Mouse (Mus musculus): ENCODE measurements around the gene Rybp.

Gene Rybp

GRCm38 (mm10) chr6:100287334-100288015, at the start of gene Rybp:
Gene Rybp (minus strand): TSS chr6:100287485.
- peak; percentile 96 for DNase-seq

- peak; percentile 18 for DNase-seq
Measured at GRCm38 (mm10) chr6:100336591-100337148, 49.4 kb upstream of the Rybp start.

- DNase-seq = peak; percentile 60
Measured at GRCm38 (mm10) chr6:100335506-100336144, 48.3 kb upstream of the Rybp start.

- no peak for DNase-seq
Measured at GRCm38 (mm10) chr6:100333745-100334144, 46.5 kb upstream of the Rybp start.

- no peak for DNase-seq
Measured at GRCm38 (mm10) chr6:100332479-100332878, 45.2 kb upstream of the Rybp start.

- DNase-seq = no peak
Measured at GRCm38 (mm10) chr6:100331582-100331981, 44.3 kb upstream of the Rybp start.

- DNase-seq = no peak
Measured at GRCm38 (mm10) chr6:100331055-100331454, 43.8 kb upstream of the Rybp start.

- no peak for DNase-seq
Measured at GRCm38 (mm10) chr6:100329542-100329941, 42.3 kb upstream of the Rybp start.

GRCm38 (mm10) chr6:100327050-100327449, 39.8 kb upstream of the Rybp start:
- DNase-seq = peak; percentile 91

GRCm38 (mm10) chr6:100323756-100324430, 36.6 kb upstream of the Rybp start:
- peak; percentile 23 for DNase-seq

GRCm38 (mm10) chr6:100322561-100322960, 35.3 kb upstream of the Rybp start:
- DNase-seq = no peak

- DNase-seq = no peak
Measured at GRCm38 (mm10) chr6:100322145-100322544, 34.9 kb upstream of the Rybp start.

GRCm38 (mm10) chr6:100314201-100314600, 26.9 kb upstream of the Rybp start:
- no peak for DNase-seq

GRCm38 (mm10) chr6:100311167-100311566, 23.9 kb upstream of the Rybp start:
- DNase-seq = no peak

- no peak for DNase-seq
Measured at GRCm38 (mm10) chr6:100304831-100305230, 17.5 kb upstream of the Rybp start.

- no peak for DNase-seq
Measured at GRCm38 (mm10) chr6:100301410-100302108, 14.3 kb upstream of the Rybp start.

GRCm38 (mm10) chr6:100300831-100301230, 13.5 kb upstream of the Rybp start:
- no peak for DNase-seq

- DNase-seq = no peak
Measured at GRCm38 (mm10) chr6:100298945-100299344, 11.7 kb upstream of the Rybp start.

- DNase-seq = peak; percentile 52
Measured at GRCm38 (mm10) chr6:100297536-100297935, 10.3 kb upstream of the Rybp start.

- no peak for DNase-seq
Measured at GRCm38 (mm10) chr6:100292411-100292810, 5.1 kb upstream of the Rybp start.

- no peak for DNase-seq
Measured at GRCm38 (mm10) chr6:100289058-100289457, 1.8 kb upstream of the Rybp start.

- no peak for DNase-seq
Measured at GRCm38 (mm10) chr6:100288730-100289035, 1.4 kb upstream of the Rybp start.

All from lung, postnatal 36 days (tissue).